18 mouse cellular contexts compared by ENCODE assay signal in genomic region chr14:24307146-24307545, GRCm38 (mm10). TPM values are rescaled to one million over a fixed set of nuclear protein-coding genes. Genes with fewer than 3 reads are reported as not detected.
"Had no signal": no experiment of that assay in that cellular context is flagged by ENCODE, and none has a peak within 500 bp of the region (broad histone marks: within the 10 kb centered on the region; RNA-seq: fewer than 3 reads in every experiment).

No protein-coding gene starts in this region.

- ATAC-seq: intestine, postnatal 0 days; midbrain, embryonic 16.5 days had no signal

- DNase-seq: kidney, adult 8-10 months; kidney, postnatal 10 days; kidney, postnatal 4 days; lung, embryonic 14.5 days; lung, postnatal 10 days; right cerebral cortex, postnatal 14 days; thymus, adult 18-20 months; thymus, postnatal 14 days had no signal

- H3K4me1 ChIP-seq: limb, embryonic 13.5 days; liver, embryonic 15.5 days; neural tube, embryonic 13.5 days had no signal

- H3K9ac ChIP-seq: limb, embryonic 13.5 days; liver, embryonic 15.5 days; lung, embryonic 14.5 days; neural tube, embryonic 13.5 days had no signal

- H3K27ac ChIP-seq: layer of hippocampus, adult 2 months; limb, embryonic 13.5 days; liver, embryonic 15.5 days; macrophage; neural tube, embryonic 13.5 days had no signal

- H3K36me3 ChIP-seq: limb, embryonic 13.5 days; liver, embryonic 15.5 days; neural tube, embryonic 13.5 days had no signal

- H3K27me3 ChIP-seq: limb, embryonic 13.5 days; liver, embryonic 15.5 days; neural tube, embryonic 13.5 days had no signal

- H3K4me3 ChIP-seq: layer of hippocampus, adult 2 months; limb, embryonic 13.5 days; liver, embryonic 15.5 days; neural tube, embryonic 13.5 days had no signal

- H3K9me3 ChIP-seq: limb, embryonic 13.5 days; liver, embryonic 15.5 days; neural tube, embryonic 13.5 days had no signal

- H3K4me2 ChIP-seq: limb, embryonic 13.5 days; liver, embryonic 11.5 days; liver, embryonic 15.5 days; lung, embryonic 14.5 days; neural tube, embryonic 13.5 days had no signal

RNA-seq across cellular contexts. Expression of gene E330034G19Rik, which starts 14.1 kb away (rescaled TPM):
- polyA plus RNA-seq: intestine, postnatal 0 days; liver, embryonic 11.5 days; liver, embryonic 15.5 days; lung, embryonic 14.5 days; macrophage; midbrain, embryonic 16.5 days; neural tube, embryonic 13.5 days; small intestine, adult 2 months; stomach, embryonic 16.5 days had no signal
